Mouse (Mus musculus): ENCODE data around the gene Gm49373. TPM values are rescaled to one million over a fixed set of nuclear protein-coding genes. Genes with fewer than 3 reads are reported as not detected.

Gm49373 gene
- total and polyA plus RNA-seq, 3 experiments, result 0.60 to 1.5 (median 0.85) TPM

DNA sequence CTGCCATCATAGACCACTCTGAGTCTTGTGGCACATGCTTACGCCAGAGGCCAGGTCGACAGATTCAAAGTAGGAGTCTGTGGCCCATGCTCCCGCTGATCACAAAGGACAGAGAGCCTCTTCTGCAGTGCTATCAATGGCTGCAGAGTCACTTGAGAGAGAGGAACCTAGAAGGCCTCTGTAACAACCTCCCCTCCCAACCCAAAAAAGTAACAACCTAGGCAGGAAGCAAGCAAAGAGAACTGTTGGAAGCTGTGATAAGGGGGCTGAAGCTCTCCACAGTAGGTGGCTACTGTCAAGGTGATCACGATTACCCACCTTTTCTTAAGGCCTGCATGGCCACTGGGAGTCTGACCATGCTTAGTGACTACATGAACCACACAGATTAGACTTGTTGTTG is 29.3 kb downstream of the Gm49373 start:
- no peak overlapping the region for H3K4me2 ChIP-seq (ENCODE audit: insufficient read depth, low read depth, poor library complexity, severe bottlenecking)
- TF ChIP-seq POLR2A (IDR thresholded peaks at IDR 0.05; ENCODE audit: low read depth, low read length), result no peak
- TF ChIP-seq TBP (conservative IDR thresholded peaks at IDR 0.05; ENCODE audit: low read depth, low read length), result no peak
- TF ChIP-seq MAZ (IDR thresholded peaks at IDR 0.05; ENCODE audit: low read depth, low read length), result no peak
- TF ChIP-seq JUND (conservative IDR thresholded peaks at IDR 0.05; ENCODE audit: low read depth, low read length), result no peak
- no peak for TF ChIP-seq GABPA (IDR thresholded peaks at IDR 0.05; ENCODE audit: insufficient replicate concordance, low read depth, low read length)
- TF ChIP-seq ELF1 (IDR thresholded peaks at IDR 0.05; ENCODE audit: low read depth, low read length), result no peak
- TF ChIP-seq ETS1 (conservative IDR thresholded peaks at IDR 0.05; ENCODE audit: low read depth, low read length), result no peak
- TF ChIP-seq ZC3H11A (IDR thresholded peaks at IDR 0.05; ENCODE audit: low read depth, low read length), result no peak
- H3K27me3 ChIP-seq (replicated peaks), result no peaks in the 10 kb centered on the region
- DNase-seq (ENCODE audit: extremely low read depth), result no peak
- H3K79me2 ChIP-seq (replicated peaks; ENCODE audit: control insufficient read depth, extremely low read depth, insufficient read depth, poor library complexity, severe bottlenecking), result no peaks in the 10 kb centered on the region
- H3K9me3 ChIP-seq (replicated peaks; ENCODE audit: low read length), result no peaks in the 10 kb centered on the region
- peaks cover 0 to 2% of the 10 kb centered on the region in 2 experiments for H3K36me3 ChIP-seq (replicated peaks in 1 of 2; ENCODE audit: control insufficient read depth in 1 of 2, insufficient read depth in 1 of 2, low read length in 1 of 2)
- in situ Hi-C loops (cut with MboI; ENCODE audit: low pct_ligation_motif_present, low pct_unique_long_range_greater_than_20kb, low sequenced_read_pairs) (no loop called here), dilution Hi-C loops (cut with MboI; ENCODE audit: extremely low pct_ligation_motif_present, extremely low pct_unique_long_range_greater_than_20kb, low sequenced_read_pairs) (no loop called here)
- peaks cover 9 to 15% of the 10 kb centered on the region in 2 experiments for H3K4me1 ChIP-seq (ENCODE audit: control insufficient read depth in 1 of 2, insufficient read depth in 2 of 2)
- no peak overlapping the region for H3K27ac ChIP-seq (ENCODE audit: insufficient read depth, low read depth)
- no peak overlapping the region for H3K9ac ChIP-seq (ENCODE audit: insufficient read depth, low read depth)
- H3K4me3 ChIP-seq (replicated peaks in 1 of 3; ENCODE audit: low read depth in 2 of 3, low read length in 2 of 3, poor library complexity in 1 of 3), result no peak overlapping the region

GRCm38 (mm10) chr9:21041308-21041707 is 31.6 kb downstream of the Gm49373 start:
- in situ Hi-C loops (cut with MboI; ENCODE audit: low pct_ligation_motif_present, low pct_unique_long_range_greater_than_20kb, low sequenced_read_pairs), result no loop called here
- dilution Hi-C loops (cut with MboI; ENCODE audit: extremely low pct_ligation_motif_present, extremely low pct_unique_long_range_greater_than_20kb, low sequenced_read_pairs), result no loop called here
- Histone ChIP-seq H3K27ac (ENCODE audit: insufficient read depth, low read depth) (no peak overlapping the region), H3K36me3 (replicated peaks in 1 of 2; ENCODE audit: control insufficient read depth in 1 of 2, insufficient read depth in 1 of 2, low read length in 1 of 2) (peaks cover 12 to 23% of the 10 kb centered on the region in 2 experiments), H3K79me2 (replicated peaks; ENCODE audit: control insufficient read depth, extremely low read depth, insufficient read depth, poor library complexity, severe bottlenecking) (no peaks in the 10 kb centered on the region), H3K4me1 (ENCODE audit: control insufficient read depth in 1 of 2, insufficient read depth in 2 of 2) (peaks cover 9 to 15% of the 10 kb centered on the region in 2 experiments), H3K4me3 (replicated peaks in 1 of 3; ENCODE audit: low read depth in 2 of 3, low read length in 2 of 3, poor library complexity in 1 of 3) (no peak overlapping the region), H3K9ac (ENCODE audit: insufficient read depth, low read depth) (no peak overlapping the region), H3K4me2 (ENCODE audit: insufficient read depth, low read depth, poor library complexity, severe bottlenecking) (no peak overlapping the region), H3K27me3 (replicated peaks) (no peaks in the 10 kb centered on the region), H3K9me3 (replicated peaks; ENCODE audit: low read length) (no peaks in the 10 kb centered on the region)
- DNase-seq (ENCODE audit: extremely low read depth), result no peak
- peak; percentile 25; the same call in 1 of the 2 replicates for TF ChIP-seq ELF1 (IDR thresholded peaks at IDR 0.05; ENCODE audit: low read depth, low read length)
- no peak for TF ChIP-seq POLR2A (IDR thresholded peaks at IDR 0.05; ENCODE audit: low read depth, low read length)
- TF ChIP-seq TCF12 (IDR thresholded peaks at IDR 0.05; ENCODE audit: low read depth, low read length), result no peak
- no peak for TF ChIP-seq PAX5 (IDR thresholded peaks at IDR 0.05; ENCODE audit: low read length)

- in situ Hi-C loops (cut with MboI; ENCODE audit: low pct_ligation_motif_present, low pct_unique_long_range_greater_than_20kb, low sequenced_read_pairs), result no loop called here
- no peak overlapping the region for H3K9ac ChIP-seq (ENCODE audit: insufficient read depth, low read depth)
- no peak overlapping the region for H3K4me3 ChIP-seq (replicated peaks in 1 of 3; ENCODE audit: low read depth in 2 of 3, low read length in 2 of 3, poor library complexity in 1 of 3)
- H3K4me1 ChIP-seq (ENCODE audit: control insufficient read depth in 1 of 2, insufficient read depth in 2 of 2), result peaks cover 9 to 15% of the 10 kb centered on the region in 2 experiments
- dilution Hi-C loops (cut with MboI; ENCODE audit: extremely low pct_ligation_motif_present, extremely low pct_unique_long_range_greater_than_20kb, low sequenced_read_pairs), result no loop called here
- H3K27me3 ChIP-seq (replicated peaks), result no peaks in the 10 kb centered on the region
- DNase-seq (ENCODE audit: extremely low read depth), result no peak
- no peaks in the 10 kb centered on the region for H3K79me2 ChIP-seq (replicated peaks; ENCODE audit: control insufficient read depth, extremely low read depth, insufficient read depth, poor library complexity, severe bottlenecking)
- peaks cover 23 to 37% of the 10 kb centered on the region in 2 experiments for H3K36me3 ChIP-seq (replicated peaks in 1 of 2; ENCODE audit: control insufficient read depth in 1 of 2, insufficient read depth in 1 of 2, low read length in 1 of 2)
- no peaks in the 10 kb centered on the region for H3K9me3 ChIP-seq (replicated peaks; ENCODE audit: low read length)
- no peak overlapping the region for H3K4me2 ChIP-seq (ENCODE audit: insufficient read depth, low read depth, poor library complexity, severe bottlenecking)
- H3K27ac ChIP-seq (ENCODE audit: insufficient read depth, low read depth), result no peak overlapping the region
- TF ChIP-seq GABPA (IDR thresholded peaks at IDR 0.05; ENCODE audit: insufficient replicate concordance, low read depth, low read length) (no peak), ZKSCAN1 (IDR thresholded peaks at IDR 0.05; ENCODE audit: borderline replicate concordance, low read depth, low read length) (no peak), SMC3 (IDR thresholded peaks at IDR 0.05; ENCODE audit: low read depth, low read length) (no peak), ETS1 (conservative IDR thresholded peaks at IDR 0.05; ENCODE audit: low read depth, low read length) (no peak), IRF4 (IDR thresholded peaks at IDR 0.05; ENCODE audit: low read depth, low read length) (no peak), NRF1 (IDR thresholded peaks at IDR 0.05; ENCODE audit: low read depth, low read length) (no peak), MAZ (IDR thresholded peaks at IDR 0.05; ENCODE audit: low read depth, low read length) (no peak), NELFE (IDR thresholded peaks at IDR 0.05; ENCODE audit: low read depth, low read length) (no peak), HCFC1 (IDR thresholded peaks at IDR 0.05; ENCODE audit: low read depth, low read length) (no peak), EP300 (IDR thresholded peaks at IDR 0.05; ENCODE audit: low read length) (no peak), ZC3H11A (IDR thresholded peaks at IDR 0.05; ENCODE audit: low read depth, low read length) (no peak), POLR2AphosphoS2 (IDR thresholded peaks at IDR 0.05; ENCODE audit: low read depth, low read length) (no peak), SIN3A (IDR thresholded peaks at IDR 0.05; ENCODE audit: low read length) (no peak), CTCF (conservative IDR thresholded peaks at IDR 0.05 in 1 of 2, IDR thresholded peaks at IDR 0.05 in 1 of 2; ENCODE audit: low read depth in 2 of 2, low read length in 2 of 2) (no peak), MXI1 (IDR thresholded peaks at IDR 0.05; ENCODE audit: low read depth, low read length) (no peak), ZNF384 (IDR thresholded peaks at IDR 0.05; ENCODE audit: low read depth, low read length) (no peak), UBTF (IDR thresholded peaks at IDR 0.05; ENCODE audit: low read depth, low read length) (no peak), TBP (conservative IDR thresholded peaks at IDR 0.05; ENCODE audit: low read depth, low read length) (no peak), MEF2A (IDR thresholded peaks at IDR 0.05; ENCODE audit: borderline replicate concordance, low read depth, low read length) (no peak), CHD1 (IDR thresholded peaks at IDR 0.05; ENCODE audit: low read depth, low read length) (no peak)
These were observed 33.1 kb downstream of the Gm49373 start for GRCm38 (mm10) chr9:21039779-21040178.

All from CH12.LX (cell line).